Mouse (Mus musculus): Measurements from ENCODE around the gene Amn.

- TF ChIP-seq POLR2A (IDR thresholded peaks at IDR 0.05; ENCODE audit: low read depth, low read length) (no peak), CTCF (IDR thresholded peaks at IDR 0.05; ENCODE audit: extremely low read depth, insufficient read length, insufficient replicate concordance, low read depth, low read length) (no peak)
Measured at GRCm38 (mm10) chr12:111283573-111283972, 12.7 kb downstream of the Amn start.
